Mouse (Mus musculus) MEL (cell line): Measurements from ENCODE around the gene Guca1a. TPM values are rescaled to one million over a fixed set of nuclear protein-coding genes. Genes with fewer than 3 reads are reported as not detected.

Experiments
- DNase-seq: peaks from one replicate; pipeline ENCODE4 v3.0.0; 2011; ENCODE audit warnings: low read depth, low spot score
- H3K27ac ChIP-seq: 2 replicates; pipeline ENCODE4 v1.5.1; 2012; ENCODE audit warnings: low read depth, mild to moderate bottlenecking, control low read depth, low read length, moderate library complexity; ENCODE audit not compliant: control insufficient read depth
- H3K27me3 ChIP-seq, 2 experiments: fragments of 150-350 bp in 1 of 2; sonication (generic) in 1 of 2; 2 replicates each; pipeline ENCODE4 v1.6.1; 2012; ENCODE audit warnings: low read length in 2 of 2, mild to moderate bottlenecking in 2 of 2, improper control_type of control experiment in 1 of 2, moderate library complexity in 1 of 2; ENCODE audit not compliant: insufficient read depth in 2 of 2, control insufficient read depth in 1 of 2
- H3K36me3 ChIP-seq, 2 experiments: 2 replicates each; pipeline ENCODE4 v1.6.1; 2012 to 2014; ENCODE audit warnings: low read length in 2 of 2, improper control_type of control experiment in 1 of 2, inconsistent platforms in 1 of 2, mild to moderate bottlenecking in 1 of 2; ENCODE audit not compliant: insufficient read depth in 2 of 2, control insufficient read depth in 1 of 2
- H3K4me1 ChIP-seq, 2 experiments: fragments of 150-350 bp in 1 of 2; sonication (generic) in 1 of 2; 2 replicates each; pipeline ENCODE4 v1.6.1; 2012; ENCODE audit warnings: low read length in 2 of 2, improper control_type of control experiment in 1 of 2, mild to moderate bottlenecking in 1 of 2; ENCODE audit not compliant: insufficient read depth in 2 of 2, control insufficient read depth in 1 of 2
- H3K4me3 ChIP-seq, 2 experiments: fragments of 150-350 bp in 1 of 2; sonication (generic) in 1 of 2; 2 replicates each; pipeline ENCODE4 v1.5.1; 2012; ENCODE audit warnings: low read depth in 2 of 2, low read length in 2 of 2, mild to moderate bottlenecking in 2 of 2, moderate library complexity in 2 of 2, control low read depth in 1 of 2, improper control_type of control experiment in 1 of 2; ENCODE audit not compliant: control insufficient read depth in 1 of 2, insufficient read depth in 1 of 2
- H3K79me2 ChIP-seq: 2 replicates; pipeline ENCODE4 v1.6.1; 2012; ENCODE audit warnings: mild to moderate bottlenecking, low read length, moderate library complexity; ENCODE audit not compliant: control insufficient read depth, poor library complexity, insufficient read depth
- H3K9ac ChIP-seq: 2 replicates; pipeline ENCODE4 v1.6.1; 2012; ENCODE audit warnings: low read depth, mild to moderate bottlenecking, control low read depth, low read length, moderate library complexity; ENCODE audit not compliant: control insufficient read depth, poor library complexity, severe bottlenecking
- H3K9me3 ChIP-seq: fragments of 150-350 bp; sonication (generic); replicated peaks from 2 replicates; pipeline ENCODE4 v1.6.1; 2012; ENCODE audit warnings: mild to moderate bottlenecking, low read length, improper control_type of control experiment, moderate library complexity; ENCODE audit not compliant: insufficient read depth
- BHLHE40 ChIP-seq: IDR thresholded peaks from 2 replicates; pipeline ENCODE4 v1.6.1; 2012; ENCODE audit warnings: low read depth, mild to moderate bottlenecking, inconsistent platforms, low read length, improper control_type of control experiment, borderline replicate concordance
- GABPA ChIP-seq: IDR thresholded peaks from 2 replicates; pipeline ENCODE4 v1.6.1; 2012; ENCODE audit warnings: low read depth, mild to moderate bottlenecking, inconsistent platforms, low read length, improper control_type of control experiment, moderate library complexity
- GATA1 ChIP-seq: IDR thresholded peaks from 2 replicates; pipeline ENCODE4 v1.6.1; 2011; ENCODE audit warnings: low read depth, low read length, improper control_type of control experiment
- KAT2A ChIP-seq: conservative IDR thresholded peaks from 2 replicates; pipeline ENCODE4 v1.6.1; 2012; ENCODE audit warnings: low read depth, low read length, improper control_type of control experiment, inconsistent platforms
- MAFK ChIP-seq: IDR thresholded peaks from 2 replicates; pipeline ENCODE4 v1.6.1; 2011; ENCODE audit warnings: low read depth, mild to moderate bottlenecking, low read length, improper control_type of control experiment, borderline replicate concordance
- MAZ ChIP-seq: IDR thresholded peaks from 2 replicates; pipeline ENCODE4 v1.6.1; 2012; ENCODE audit warnings: low read depth, mild to moderate bottlenecking, inconsistent platforms, low read length, improper control_type of control experiment
- MEF2A ChIP-seq: IDR thresholded peaks from 2 replicates; pipeline ENCODE4 v1.6.1; 2014; ENCODE audit warnings: low read depth, mild to moderate bottlenecking, inconsistent platforms, low read length, improper control_type of control experiment; ENCODE audit not compliant: poor library complexity, insufficient replicate concordance, severe bottlenecking; ENCODE audit errors: extremely low read depth
- MYB ChIP-seq: IDR thresholded peaks from 2 replicates; pipeline ENCODE4 v1.6.1; 2011; ENCODE audit warnings: mild to moderate bottlenecking, low read depth, low read length, improper control_type of control experiment
- MYC ChIP-seq: IDR thresholded peaks from 2 replicates; pipeline ENCODE4 v1.6.1; 2011; ENCODE audit warnings: low read depth, mild to moderate bottlenecking, low read length, improper control_type of control experiment, moderate library complexity
- NELFE ChIP-seq: IDR thresholded peaks from 2 replicates; pipeline ENCODE4 v1.6.1; 2011; ENCODE audit warnings: low read depth, low read length, improper control_type of control experiment
- POLR2A ChIP-seq, 2 experiments: IDR thresholded peaks; 2 replicates each; pipeline ENCODE4 v1.6.1; 2011 to 2012; ENCODE audit warnings: low read length in 2 of 2, mild to moderate bottlenecking in 2 of 2, control low read depth in 1 of 2, improper control_type of control experiment in 1 of 2, low read depth in 1 of 2, moderate library complexity in 1 of 2; ENCODE audit not compliant: control insufficient read depth in 1 of 2, insufficient read depth in 1 of 2, poor library complexity in 1 of 2
- POLR2AphosphoS2 ChIP-seq: IDR thresholded peaks from 2 replicates; pipeline ENCODE4 v1.6.1; 2011; ENCODE audit warnings: low read length, improper control_type of control experiment
- POLR2AphosphoS5 ChIP-seq: IDR thresholded peaks from 2 replicates; pipeline ENCODE4 v1.6.1; 2012; ENCODE audit warnings: low read depth, borderline replicate concordance, mild to moderate bottlenecking, inconsistent platforms, low read length, moderate library complexity, mixed read lengths
- RAD21 ChIP-seq: IDR thresholded peaks from 2 replicates; pipeline ENCODE4 v1.6.1; 2011; ENCODE audit warnings: mild to moderate bottlenecking, low read depth, low read length, improper control_type of control experiment
- RCOR1 ChIP-seq: IDR thresholded peaks from 2 replicates; pipeline ENCODE4 v1.6.1; 2012; ENCODE audit warnings: low read depth, mild to moderate bottlenecking, inconsistent platforms, low read length, improper control_type of control experiment
- SMC3 ChIP-seq: IDR thresholded peaks from 2 replicates; pipeline ENCODE4 v1.6.1; 2011; ENCODE audit warnings: low read depth, low read length, improper control_type of control experiment
- TBP ChIP-seq: IDR thresholded peaks from 2 replicates; pipeline ENCODE4 v1.8.0; 2011; ENCODE audit warnings: low read depth, low read length, improper control_type of control experiment
- UBTF ChIP-seq: IDR thresholded peaks from 2 replicates; pipeline ENCODE4 v1.6.1; 2012; ENCODE audit warnings: low read depth, mild to moderate bottlenecking, inconsistent platforms, low read length, improper control_type of control experiment, moderate library complexity, borderline replicate concordance; ENCODE audit not compliant: insufficient read depth
- USF1 ChIP-seq: IDR thresholded peaks from 2 replicates; pipeline ENCODE4 v1.6.1; 2014; ENCODE audit warnings: low read depth, mild to moderate bottlenecking, inconsistent platforms, low read length, improper control_type of control experiment, moderate library complexity
- USF2 ChIP-seq, 2 experiments: IDR thresholded peaks; 2 replicates each; pipeline ENCODE4 v1.6.1; 2011 to 2012; ENCODE audit warnings: improper control_type of control experiment in 2 of 2, low read length in 2 of 2, borderline replicate concordance in 1 of 2, inconsistent platforms in 1 of 2, low read depth in 1 of 2, mild to moderate bottlenecking in 1 of 2; ENCODE audit not compliant: insufficient read depth in 1 of 2
- ZKSCAN1 ChIP-seq: IDR thresholded peaks from 2 replicates; pipeline ENCODE4 v1.6.1; 2012; ENCODE audit warnings: low read depth, mild to moderate bottlenecking, inconsistent platforms, low read length, improper control_type of control experiment, moderate library complexity
- ZMIZ1 ChIP-seq: IDR thresholded peaks from 2 replicates; pipeline ENCODE4 v1.6.1; 2012; ENCODE audit warnings: low read depth, mild to moderate bottlenecking, inconsistent platforms, low read length, improper control_type of control experiment, moderate library complexity
- polyA plus RNA-seq, 2 experiments: library from polyadenylated mRNA; stranded (reverse) in 1 of 2; unstranded in 1 of 2; fragments of >175 nt in 1 of 2; fragments of >200 nt in 1 of 2; gene quantifications; 2 replicates each; pipeline versions ENCODE4 v1.2.1 to v1.2.4; 2012; ENCODE audit warnings: low replicate concordance in 2 of 2, low read depth in 1 of 2; ENCODE audit not compliant: insufficient read length in 2 of 2, insufficient read depth in 1 of 2, missing spikeins in 1 of 2
- total RNA-seq: library from RNA; depleted of rRNA; stranded (reverse); fragments of 300-350 nt; gene quantifications from 2 replicates; pipeline ENCODE4 v1.2.3, GENCODE M21; 2012

Gene Guca1a
- total and polyA plus RNA-seq, 3 experiments: 1.5 to 3.2 TPM; not detected in 1

GRCm38 (mm10) chr17:47438611-47439010 lies 38.2 kb upstream of the Guca1a start:
- Histone ChIP-seq H3K79me2 (no peaks in the 10 kb centered on the region), H3K27ac (no peak overlapping the region), H3K9ac (no peak overlapping the region), H3K27me3 (no peaks in the 10 kb centered on the region; a peak in 1 of 4 replicates), H3K4me3 (no peak overlapping the region), H3K4me1 (no peaks in the 10 kb centered on the region), H3K36me3 (no peaks in the 10 kb centered on the region), H3K9me3 (no peaks in the 10 kb centered on the region)
- DNase-seq: no peak
- no peak for TF ChIP-seq TBP
- TF ChIP-seq NELFE: no peak
- no peak for TF ChIP-seq BHLHE40
- no peak for TF ChIP-seq POLR2AphosphoS5
- no peak for TF ChIP-seq KAT2A
- no peak for TF ChIP-seq MYC
- TF ChIP-seq MEF2A: no peak
- no peak for TF ChIP-seq USF1
- TF ChIP-seq MYB: no peak

DNA sequence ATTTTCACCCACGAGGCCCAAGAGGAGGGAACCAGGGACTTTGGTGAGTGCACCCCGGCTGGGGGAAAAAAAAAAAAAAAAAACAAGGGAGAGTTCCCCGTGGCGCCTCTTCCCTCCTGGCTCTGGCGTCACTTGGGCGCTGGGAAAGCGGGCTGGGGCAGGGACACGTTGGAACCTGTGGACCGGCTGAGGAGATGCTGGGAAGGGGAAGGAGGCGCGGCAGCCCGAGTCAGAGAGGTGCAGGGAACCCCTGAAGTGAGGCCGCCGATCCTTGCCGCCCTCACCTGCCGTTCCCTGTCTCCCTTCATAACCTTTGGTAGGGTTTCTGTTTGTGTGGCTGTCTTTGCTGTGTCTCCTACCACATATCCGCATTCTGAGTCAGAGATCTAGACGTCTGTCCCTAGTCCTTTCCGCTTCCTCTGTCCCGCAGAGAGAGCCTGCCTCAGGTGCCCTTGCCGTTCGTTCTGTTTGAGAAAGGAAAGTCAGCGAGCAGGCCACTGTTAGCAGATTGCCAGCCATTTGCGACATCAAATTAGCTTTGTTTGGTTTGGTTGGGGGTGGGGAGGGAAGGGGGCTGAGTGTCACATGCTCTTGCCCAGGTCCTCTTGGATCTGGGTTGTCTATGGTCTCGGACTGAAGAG lies 36.6 kb upstream of the Guca1a start, which contains the start of gene 1700001C19Rik:
1700001C19Rik (minus strand) TSS at position 470 of the 641 bp plus-strand sequence.
- no peak for DNase-seq

More for the DNA sequence above, 36.6 kb upstream of the Guca1a start, which contains the start of gene 1700001C19Rik:
- H3K9ac ChIP-seq: no peak within 1 kb of the TSS
- H3K4me1 ChIP-seq: no peaks in the 10 kb centered on the region
- H3K27ac ChIP-seq: no peak within 1 kb of the TSS
- no peaks in the 10 kb centered on the region; a peak in 1 of 4 replicates for H3K27me3 ChIP-seq
- no peaks in the 10 kb centered on the region for H3K36me3 ChIP-seq
- no peak for TF ChIP-seq SMC3
- no peak for TF ChIP-seq KAT2A
- no peak for TF ChIP-seq POLR2A (IDR thresholded peaks at IDR 0.05; ENCODE audit: control insufficient read depth in 1 of 2, insufficient read depth in 1 of 2, low read depth in 1 of 2, low read length in 2 of 2, poor library complexity in 1 of 2)
- no peak for TF ChIP-seq POLR2AphosphoS2
- TF ChIP-seq MAFK: no peak
- TF ChIP-seq ZMIZ1: no peak
- no peak for TF ChIP-seq POLR2AphosphoS5
- no peak for TF ChIP-seq UBTF
- TF ChIP-seq GABPA: no peak
- no peak for TF ChIP-seq MYC
- TF ChIP-seq TBP: no peak
- no peak for TF ChIP-seq USF1
- no peak for TF ChIP-seq USF2 (IDR thresholded peaks at IDR 0.05; ENCODE audit: borderline replicate concordance in 1 of 2, insufficient read depth in 1 of 2, low read depth in 1 of 2, low read length in 2 of 2)
- no peak for TF ChIP-seq GATA1
- no peak for TF ChIP-seq ZKSCAN1
- no peak for TF ChIP-seq MAZ
- no peak for TF ChIP-seq RCOR1
- TF ChIP-seq RAD21: no peak
- H3K9me3 ChIP-seq: no peaks in the 10 kb centered on the region
- no peak within 1 kb of the TSS for H3K4me3 ChIP-seq
- H3K79me2 ChIP-seq: no peaks in the 10 kb centered on the region
